Mouse (Mus musculus) embryonic fibroblast, embryonic 13.5 days (primary cell): ENCODE measurements at regions not wholly inside any gene's neighbourhood (a gene's known extent, or its start where the extent isn't known, plus 50 kb on each side); places are given as distances from the start of the nearest gene placed in this dataset.

Experiments
- CTCF ChIP-seq: IDR thresholded peaks from 2 replicates; pipeline ENCODE4 v1.5.1; 2011; ENCODE audit warnings: mild to moderate bottlenecking, control low read depth, low read length, moderate library complexity, borderline replicate concordance; ENCODE audit not compliant: insufficient read depth
- POLR2A ChIP-seq: IDR thresholded peaks from 2 replicates; pipeline ENCODE4 v1.6.1; 2011; ENCODE audit warnings: low read depth, mild to moderate bottlenecking, control low read depth, low read length, moderate library complexity

GRCm38 (mm10) chr14:48019331-48019730 lies 101.3 kb upstream of the Peli2 start:
- TF ChIP-seq CTCF, result no peak
- TF ChIP-seq POLR2A, result no peak
